Mouse (Mus musculus) embryonic facial prominence, embryonic 13.5 days (tissue): ENCODE measurements around the gene Papss2. TPM values are rescaled to one million over a fixed set of nuclear protein-coding genes. Genes with fewer than 3 reads are reported as not detected.

Source experiments
- ATAC-seq: fragments of 200-750 bp; cut with Nextera tagmentation; 2 replicates; pipeline ENCODE4 v1.8.0; 2017; ENCODE audit warnings: low read depth; ENCODE audit not compliant: insufficient number of reproducible peaks, insufficient read depth, low FRiP score, low TSS enrichment
- H3K27ac ChIP-seq: fragments of 300-500 bp; sonication (generic); 2 replicates; pipeline ENCODE4 v1.5.1; 2015; ENCODE audit warnings: moderate library complexity, mild to moderate bottlenecking, inconsistent platforms
- H3K27me3 ChIP-seq: fragments of 300-500 bp; sonication (generic); 2 replicates; pipeline ENCODE4 v1.6.1; 2015; ENCODE audit warnings: mild to moderate bottlenecking, inconsistent platforms
- H3K36me3 ChIP-seq: fragments of 300-500 bp; sonication (generic); 2 replicates; pipeline ENCODE4 v1.6.1; 2015; ENCODE audit warnings: mild to moderate bottlenecking, inconsistent platforms
- H3K4me1 ChIP-seq: fragments of 300-500 bp; sonication (generic); 2 replicates; pipeline ENCODE4 v1.6.1; 2015; ENCODE audit warnings: inconsistent platforms
- H3K4me2 ChIP-seq: fragments of 300-500 bp; sonication (generic); 2 replicates; pipeline ENCODE4 v1.6.1; 2015; ENCODE audit warnings: moderate library complexity, mild to moderate bottlenecking, inconsistent platforms
- H3K4me3 ChIP-seq: fragments of 300-500 bp; sonication (generic); 2 replicates; pipeline ENCODE4 v1.5.1; 2015; ENCODE audit warnings: mild to moderate bottlenecking, inconsistent platforms
- H3K9ac ChIP-seq: fragments of 300-500 bp; sonication (generic); 2 replicates; pipeline ENCODE4 v1.6.1; 2015; ENCODE audit warnings: mild to moderate bottlenecking, inconsistent platforms
- H3K9me3 ChIP-seq: fragments of 300-500 bp; sonication (generic); 2 replicates; pipeline ENCODE4 v1.6.1; 2016; ENCODE audit warnings: inconsistent platforms
- whole genome bisulfite sequencing: fragments of 180-500 bp; shearing (Covaris S2); methylation state at CpG from one replicate; pipeline ENCODE4 v1.1.7; 2015; ENCODE audit warnings: mixed read lengths; 5-methylcytosine and 5-hydroxymethylcytosine counted together
- polyA plus RNA-seq: library from polyadenylated mRNA; unstranded; fragments of >200 nt; fragmentation: Nextera tagmentation; extraction: Ambion mirVana; gene quantifications from 2 replicates; pipeline ENCODE4 v1.2.1, GENCODE M21; 2015

Papss2 gene
- polyA plus RNA-seq, 1 experiment from 2014 or later = 18.4 TPM

- 84% methylated on average over 5 of the region's 5 CpGs for WGBS
- no peak overlapping the region for H3K9ac ChIP-seq
- no peak overlapping the region for H3K4me3 ChIP-seq
- no peaks in the 10 kb centered on the region for H3K4me1 ChIP-seq
- no peaks in the 10 kb centered on the region for H3K9me3 ChIP-seq
- no peaks in the 10 kb centered on the region for H3K36me3 ChIP-seq
- no peak overlapping the region for H3K27ac ChIP-seq
- no peak for ATAC-seq
- H3K4me2 ChIP-seq = no peak overlapping the region
- no peaks in the 10 kb centered on the region for H3K27me3 ChIP-seq
These were observed 25.9 kb upstream of the Papss2 start for GRCm38 (mm10) chr19:32569725-32570124.

GRCm38 (mm10) chr19:32572191-32572590 lies 23.4 kb upstream of the Papss2 start:
- Histone ChIP-seq H3K4me1 (no peaks in the 10 kb centered on the region), H3K9me3 (no peaks in the 10 kb centered on the region), H3K27me3 (no peaks in the 10 kb centered on the region), H3K4me3 (no peak overlapping the region), H3K27ac (no peak overlapping the region), H3K4me2 (no peak overlapping the region), H3K9ac (no peak overlapping the region), H3K36me3 (no peaks in the 10 kb centered on the region)
- 54% methylated on average over 2 of the region's 2 CpGs for WGBS
- ATAC-seq = no peak

- 89% methylated on average over 6 of the region's 6 CpGs for WGBS
- Histone ChIP-seq H3K4me1 (peaks cover 8% of the 10 kb centered on the region), H3K4me2 (no peak overlapping the region), H3K36me3 (no peaks in the 10 kb centered on the region), H3K9ac (no peak overlapping the region), H3K27ac (no peak overlapping the region), H3K9me3 (no peaks in the 10 kb centered on the region), H3K4me3 (no peak overlapping the region), H3K27me3 (no peaks in the 10 kb centered on the region)
- ATAC-seq = no peak
These were observed 22.3 kb upstream of the Papss2 start for GRCm38 (mm10) chr19:32573259-32573658.

GRCm38 (mm10) chr19:32574846-32575245 lies 20.7 kb upstream of the Papss2 start:
- H3K4me2 ChIP-seq = no peak overlapping the region
- no peak overlapping the region for H3K27ac ChIP-seq
- ATAC-seq = no peak
- 73% methylated on average over 3 of the region's 3 CpGs for WGBS
- no peak overlapping the region for H3K4me3 ChIP-seq
- H3K9ac ChIP-seq = no peak overlapping the region
- H3K9me3 ChIP-seq = no peaks in the 10 kb centered on the region
- peaks cover 8% of the 10 kb centered on the region for H3K4me1 ChIP-seq
- no peaks in the 10 kb centered on the region for H3K27me3 ChIP-seq
- no peaks in the 10 kb centered on the region for H3K36me3 ChIP-seq

- no peak for ATAC-seq
- Histone ChIP-seq H3K27ac (no peak overlapping the region), H3K4me3 (no peak overlapping the region), H3K27me3 (no peaks in the 10 kb centered on the region), H3K4me1 (peaks cover 8% of the 10 kb centered on the region), H3K9ac (no peak overlapping the region), H3K36me3 (no peaks in the 10 kb centered on the region), H3K4me2 (no peak overlapping the region), H3K9me3 (no peaks in the 10 kb centered on the region)
- 4% methylated on average over 1 of the region's 1 CpGs for WGBS
These were observed 17.8 kb upstream of the Papss2 start for GRCm38 (mm10) chr19:32577749-32578148.

GRCm38 (mm10) chr19:32583091-32583766 lies 12.4 kb upstream of the Papss2 start:
- Histone ChIP-seq H3K36me3 (no peaks in the 10 kb centered on the region), H3K4me3 (no peak overlapping the region), H3K4me2 (no peak overlapping the region), H3K9ac (no peak overlapping the region), H3K27ac (no peak overlapping the region), H3K27me3 (no peaks in the 10 kb centered on the region), H3K4me1 (no peaks in the 10 kb centered on the region), H3K9me3 (0 out of 2 replicates have a peak, but pooled peaks cover 4% of the 10 kb centered on the region)
- ATAC-seq = no peak
- WGBS = 88% methylated on average over 4 of the region's 4 CpGs

- 57% methylated on average over 6 of the region's 6 CpGs for WGBS
- H3K27ac ChIP-seq = no peak overlapping the region
- no peak for ATAC-seq
- H3K4me2 ChIP-seq = no peak overlapping the region
- H3K27me3 ChIP-seq = no peaks in the 10 kb centered on the region
- no peak overlapping the region for H3K4me3 ChIP-seq
- H3K9ac ChIP-seq = no peak overlapping the region
- H3K4me1 ChIP-seq = no peaks in the 10 kb centered on the region
- 0 out of 2 replicates have a peak, but pooled peaks cover 4% of the 10 kb centered on the region for H3K9me3 ChIP-seq
- no peaks in the 10 kb centered on the region for H3K36me3 ChIP-seq
These were observed 7.9 kb upstream of the Papss2 start for GRCm38 (mm10) chr19:32587727-32588126.

GRCm38 (mm10) chr19:32592749-32593148 lies 2.8 kb upstream of the Papss2 start:
- Histone ChIP-seq H3K4me2 (no peak overlapping the region), H3K36me3 (no peaks in the 10 kb centered on the region), H3K9me3 (no peaks in the 10 kb centered on the region), H3K4me3 (no peak overlapping the region), H3K4me1 (0 out of 2 replicates have a peak, but pooled peaks cover 5% of the 10 kb centered on the region), H3K9ac (no peak overlapping the region), H3K27me3 (peaks cover 28% of the 10 kb centered on the region), H3K27ac (no peak overlapping the region)
- no peak for ATAC-seq
- WGBS = 63% methylated on average over 7 of the region's 7 CpGs

GRCm38 (mm10) chr19:32593870-32594269 lies 1.7 kb upstream of the Papss2 start:
- H3K27ac ChIP-seq = no peak overlapping the region
- H3K27me3 ChIP-seq = peaks cover 28% of the 10 kb centered on the region
- no peak overlapping the region for H3K4me3 ChIP-seq
- H3K4me1 ChIP-seq = 0 out of 2 replicates have a peak, but pooled peaks cover 5% of the 10 kb centered on the region
- no peak for ATAC-seq
- WGBS = 72% methylated on average over 5 of the region's 5 CpGs
- H3K9me3 ChIP-seq = no peaks in the 10 kb centered on the region
- H3K36me3 ChIP-seq = no peaks in the 10 kb centered on the region
- no peak overlapping the region for H3K4me2 ChIP-seq
- no peak overlapping the region for H3K9ac ChIP-seq

- Histone ChIP-seq H3K4me1 (peaks cover 5% of the 10 kb centered on the region; the same call in 1 of the 2 replicates), H3K27me3 (peaks cover 28% of the 10 kb centered on the region), H3K4me2 (peak overlapping the region; percentile 77), H3K9ac (peak overlapping the region; percentile 80), H3K36me3 (no peaks in the 10 kb centered on the region), H3K9me3 (no peaks in the 10 kb centered on the region), H3K27ac (no peak overlapping the region), H3K4me3 (peak overlapping the region; percentile 64)
- ATAC-seq = no peak
- WGBS = 23% methylated on average over 8 of the region's 8 CpGs
These were observed 472 bp upstream of the Papss2 start for GRCm38 (mm10) chr19:32595131-32595505.

- WGBS = 71% methylated on average over 7 of the region's 7 CpGs
- ATAC-seq = no peak
These were observed 3.4 kb downstream of the Papss2 start for GRCm38 (mm10) chr19:32599006-32599405.

GRCm38 (mm10) chr19:32599436-32599835 lies 3.8 kb downstream of the Papss2 start:
- Histone ChIP-seq H3K4me1 (peaks cover 13% of the 10 kb centered on the region; the same call in 1 of the 2 replicates), H3K4me3 (no peak overlapping the region), H3K36me3 (no peaks in the 10 kb centered on the region), H3K9me3 (no peaks in the 10 kb centered on the region), H3K4me2 (no peak overlapping the region), H3K27me3 (peaks cover 23% of the 10 kb centered on the region), H3K9ac (no peak overlapping the region), H3K27ac (no peak overlapping the region)
- 59% methylated on average over 5 of the region's 5 CpGs for WGBS
- no peak for ATAC-seq

More at GRCm38 (mm10) chr19:32599006-32599405, 3.4 kb downstream of the Papss2 start:
- Histone ChIP-seq H3K36me3 (no peaks in the 10 kb centered on the region), H3K9me3 (no peaks in the 10 kb centered on the region), H3K4me3 (no peak overlapping the region), H3K27me3 (peaks cover 28% of the 10 kb centered on the region), H3K9ac (no peak overlapping the region), H3K4me2 (no peak overlapping the region), H3K4me1 (peaks cover 13% of the 10 kb centered on the region; the same call in 1 of the 2 replicates), H3K27ac (no peak overlapping the region)
